Mouse (Mus musculus) layer of hippocampus, adult 8-10 months (tissue): ENCODE measurements around the gene Pparg. TPM values are rescaled to one million over a fixed set of nuclear protein-coding genes. Genes with fewer than 3 reads are reported as not detected.

Experiments used
- DNase-seq, 2 experiments: peaks; one replicate each; pipeline ENCODE4 v3.0.0; 2022; ENCODE audit warnings: low spot score in 2 of 2
- total RNA-seq, 4 experiments: library from RNA; stranded (reverse); gene quantifications; 2 replicates each; pipeline ENCODE4 v1.2.4; 2022

The Pparg gene
- total RNA-seq, 4 experiments from 2014 or later = 1.9 to 4.5 (median 3.6) TPM

- peak; percentile 6 to 9 for DNase-seq
These were observed 1.1 kb downstream of the Pparg start for GRCm38 (mm10) chr6:115361606-115362462.

- DNase-seq = no peak
These were observed 6.3 kb downstream of the Pparg start for GRCm38 (mm10) chr6:115366869-115367610.

GRCm38 (mm10) chr6:115374871-115375852 lies 14.4 kb downstream of the Pparg start:
- no peak for DNase-seq

GRCm38 (mm10) chr6:115380596-115380995 lies 19.8 kb downstream of the Pparg start:
- no peak for DNase-seq

- no peak for DNase-seq
These were observed 22.0 kb downstream of the Pparg start for GRCm38 (mm10) chr6:115382712-115383111.

- no peak for DNase-seq
These were observed 29.3 kb downstream of the Pparg start for GRCm38 (mm10) chr6:115389945-115390540.

GRCm38 (mm10) chr6:115396911-115397310 lies 36.2 kb downstream of the Pparg start:
- no peak for DNase-seq

GRCm38 (mm10) chr6:115404354-115404753 lies 43.6 kb downstream of the Pparg start:
- DNase-seq = no peak

- no peak for DNase-seq
These were observed 50.7 kb downstream of the Pparg start for GRCm38 (mm10) chr6:115411477-115411876.

- no peak for DNase-seq
These were observed 57.4 kb downstream of the Pparg start for GRCm38 (mm10) chr6:115418171-115418570.

- DNase-seq = no peak
These were observed 58.2 kb downstream of the Pparg start for GRCm38 (mm10) chr6:115418964-115419363.

- DNase-seq = no peak
These were observed 60.2 kb downstream of the Pparg start for GRCm38 (mm10) chr6:115420963-115421362.

GRCm38 (mm10) chr6:115421665-115422064 lies 60.9 kb downstream of the Pparg start:
- DNase-seq = no peak

GRCm38 (mm10) chr6:115424433-115424832 lies 63.7 kb downstream of the Pparg start:
- DNase-seq = no peak

- DNase-seq = no peak
These were observed 72.0 kb downstream of the Pparg start for GRCm38 (mm10) chr6:115432726-115433125.

GRCm38 (mm10) chr6:115434054-115434453 lies 73.3 kb downstream of the Pparg start:
- DNase-seq = no peak

- DNase-seq = no peak
These were observed 74.1 kb downstream of the Pparg start for GRCm38 (mm10) chr6:115434816-115435215.

GRCm38 (mm10) chr6:115440231-115441006 lies 79.7 kb downstream of the Pparg start:
- no peak for DNase-seq

GRCm38 (mm10) chr6:115452501-115452900 lies 91.8 kb downstream of the Pparg start:
- no peak for DNase-seq

GRCm38 (mm10) chr6:115462743-115463337 lies 102.1 kb downstream of the Pparg start:
- no peak for DNase-seq
